Mouse (Mus musculus) ZHBTc4 (cell line): Measurements from ENCODE around the gene Pdzrn3.

ENCODE experiments used
- DNase-seq: peaks from one replicate; pipeline ENCODE4 v3.0.0-alpha.2; 2011; ENCODE audit warnings: low read depth, low spot score

Gene Pdzrn3

GRCm38 (mm10) chr6:101198943-101199298 is 178.8 kb downstream of the Pdzrn3 start:
- no peak for DNase-seq

GRCm38 (mm10) chr6:101198284-101198942 is 179.3 kb downstream of the Pdzrn3 start:
- peak; percentile 32 for DNase-seq

- peak; percentile 80 for DNase-seq
Observed at GRCm38 (mm10) chr6:101197642-101198041, 180.1 kb downstream of the Pdzrn3 start.

DNA sequence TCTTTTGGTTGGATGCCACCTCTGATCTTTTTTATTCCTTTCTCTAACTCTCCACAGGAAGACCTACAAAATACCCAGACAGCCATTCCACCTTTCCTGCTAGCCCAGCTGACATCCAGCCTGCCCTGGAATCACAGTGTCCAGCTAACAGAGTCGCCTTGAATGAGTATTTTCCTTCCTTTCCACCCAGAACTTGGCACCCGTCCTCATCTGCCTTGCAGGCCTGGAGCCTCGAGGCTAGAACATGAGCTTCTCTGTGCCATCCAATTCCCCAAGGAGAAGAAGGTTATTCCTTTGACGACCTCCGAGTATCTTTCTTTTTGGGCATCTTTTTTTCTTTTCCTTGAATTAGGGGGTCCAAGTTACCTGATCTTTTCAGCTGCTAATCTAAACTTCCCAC is 181.8 kb downstream of the Pdzrn3 start:
- DNase-seq, result no peak

GRCm38 (mm10) chr6:101194386-101194925 is 183.2 kb downstream of the Pdzrn3 start:
- no peak for DNase-seq

- DNase-seq, result no peak
Observed at GRCm38 (mm10) chr6:101191576-101191975, 186.1 kb downstream of the Pdzrn3 start.

DNA sequence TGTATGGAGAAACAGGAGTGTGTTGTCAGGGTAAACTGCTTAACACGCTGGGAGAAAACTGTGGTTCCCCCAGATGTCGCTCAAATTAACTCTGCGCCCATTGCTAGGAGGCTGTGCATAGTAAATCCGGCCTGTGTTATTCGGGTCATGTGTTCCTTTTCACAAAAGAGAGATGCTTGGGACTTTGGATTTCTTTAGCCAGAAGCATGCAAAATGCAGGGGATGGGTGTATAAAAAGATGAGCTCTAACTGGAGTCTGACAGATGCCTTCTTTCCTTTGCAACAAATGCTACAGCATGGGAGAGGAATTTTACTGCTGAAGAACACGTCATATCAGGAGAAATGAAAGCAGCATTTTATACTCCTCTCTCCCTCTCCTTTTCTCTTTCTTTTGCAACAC is 190.4 kb downstream of the Pdzrn3 start:
- no peak for DNase-seq

- DNase-seq, result no peak
Observed at GRCm38 (mm10) chr6:101186887-101187286, 190.8 kb downstream of the Pdzrn3 start.

DNA sequence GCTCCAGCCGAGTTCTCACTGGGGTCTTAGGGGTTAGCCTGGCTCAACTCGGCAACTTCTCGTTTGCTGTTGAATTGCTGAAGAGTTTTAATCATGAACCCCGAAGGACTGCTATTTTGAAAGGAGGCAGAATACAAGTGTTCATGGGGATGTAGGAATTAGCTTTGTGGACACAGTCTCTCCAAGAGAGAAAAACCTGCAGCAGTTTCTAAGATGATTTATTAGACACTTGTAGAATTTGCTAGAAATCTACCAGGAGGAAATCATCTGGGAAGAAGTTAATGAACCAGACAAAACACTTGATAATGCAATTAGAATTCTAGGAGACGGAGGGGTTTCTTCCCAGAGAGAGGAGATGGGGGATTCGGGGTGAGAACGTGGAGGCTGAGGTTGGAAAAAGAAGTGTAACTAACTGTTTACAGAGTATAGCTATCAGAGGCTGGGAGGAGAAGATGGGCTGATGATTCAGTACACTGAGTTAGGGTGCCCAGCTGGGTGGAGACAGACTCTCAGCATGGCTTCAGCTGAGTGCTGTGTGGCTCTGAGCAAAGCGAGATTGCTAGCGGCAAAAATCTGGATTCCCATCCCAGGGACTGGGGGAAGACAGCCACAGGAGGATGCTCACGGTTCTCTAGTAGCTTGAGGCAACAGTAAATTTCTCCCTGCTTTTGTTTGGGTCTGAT is 193.5 kb downstream of the Pdzrn3 start:
- DNase-seq, result no peak

DNA sequence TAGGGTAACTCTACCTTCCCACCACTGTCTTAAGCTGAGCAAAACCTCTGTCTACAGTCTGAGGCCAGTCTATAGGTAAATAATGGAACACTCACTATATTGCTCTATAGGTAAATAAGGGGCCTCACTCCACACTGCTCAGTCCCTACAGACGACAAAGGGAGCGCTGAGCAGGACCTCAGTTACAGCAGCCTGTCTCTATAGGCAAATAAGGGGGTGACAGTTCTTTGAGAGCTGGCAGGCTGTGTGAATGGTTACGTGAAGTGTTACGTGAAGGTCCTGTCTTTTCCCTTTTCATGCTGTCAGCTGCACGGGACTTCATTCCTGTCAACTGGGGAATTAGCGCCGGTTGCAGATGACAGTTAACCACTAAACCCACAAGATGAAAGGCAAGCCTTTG is 207.0 kb downstream of the Pdzrn3 start:
- DNase-seq, result no peak

GRCm38 (mm10) chr6:101153511-101153921 is 224.2 kb downstream of the Pdzrn3 start:
- DNase-seq, result peak; percentile 24

- no peak for DNase-seq
Observed at GRCm38 (mm10) chr6:101135368-101135767, 242.3 kb downstream of the Pdzrn3 start.

DNA sequence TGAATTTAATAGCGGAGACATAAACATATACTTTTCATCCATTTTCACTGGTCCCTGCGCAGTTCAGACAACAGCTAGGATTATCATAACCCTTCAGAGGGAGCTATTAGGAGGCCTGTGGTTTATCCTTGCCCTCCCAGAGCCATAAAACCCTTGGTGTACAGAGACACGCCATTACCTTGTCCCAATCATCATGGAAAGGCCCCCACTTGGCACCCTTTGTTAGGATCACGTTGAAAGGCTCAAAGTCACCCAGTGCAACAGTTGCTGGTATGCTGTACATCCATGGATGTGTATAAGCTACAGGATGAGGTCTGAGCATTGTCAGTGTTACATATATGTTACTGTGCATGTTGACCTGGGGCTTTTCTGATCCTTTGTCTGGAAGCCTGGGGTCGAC is 252.3 kb downstream of the Pdzrn3 start:
- no peak for DNase-seq

- no peak for DNase-seq
Observed at GRCm38 (mm10) chr6:101108951-101109350, 268.7 kb downstream of the Pdzrn3 start.

DNA sequence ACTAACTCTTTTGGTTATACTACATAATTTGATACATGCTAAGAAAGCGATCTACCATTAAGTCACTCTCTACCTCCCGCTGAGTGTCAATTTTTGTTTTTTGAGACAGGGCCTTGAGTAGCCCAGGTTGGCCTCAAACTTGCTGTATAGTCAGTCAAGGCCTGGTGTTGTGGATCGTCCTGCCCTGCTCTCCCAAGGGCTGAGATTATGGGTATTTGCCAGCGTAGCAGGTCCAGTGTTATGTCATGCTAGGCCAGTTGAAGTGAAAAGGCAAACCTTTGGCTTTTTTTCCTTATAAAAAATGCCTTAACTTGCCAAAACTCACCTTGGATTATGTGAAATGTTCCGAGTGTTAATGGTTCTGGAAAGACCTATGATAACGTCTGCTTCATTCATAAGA is 274.2 kb downstream of the Pdzrn3 start:
- no peak for DNase-seq

- no peak for DNase-seq
Observed at GRCm38 (mm10) chr6:101101709-101102654, 275.7 kb downstream of the Pdzrn3 start.
